Mouse (Mus musculus): Measurements from ENCODE around the gene Cd300c2.

GRCm38 (mm10) chr11:114989793-114990192, 11.9 kb downstream of the Cd300c2 start, which contains the start of gene Cd300ld:
- TF ChIP-seq CTCF (conservative IDR thresholded peaks at IDR 0.05 in 1 of 2, IDR thresholded peaks at IDR 0.05 in 1 of 2; ENCODE audit: low read depth in 2 of 2, low read length in 2 of 2): no peak
- TF ChIP-seq NRF1 (IDR thresholded peaks at IDR 0.05; ENCODE audit: low read depth, low read length): no peak
- no peak for TF ChIP-seq NELFE (IDR thresholded peaks at IDR 0.05; ENCODE audit: low read depth, low read length)
- no peak for TF ChIP-seq RAD21 (IDR thresholded peaks at IDR 0.05; ENCODE audit: low read depth, low read length)
- TF ChIP-seq CHD2 (IDR thresholded peaks at IDR 0.05; ENCODE audit: low read length): no peak
- no peak for TF ChIP-seq HCFC1 (IDR thresholded peaks at IDR 0.05; ENCODE audit: low read depth, low read length)
- TF ChIP-seq POLR2A (IDR thresholded peaks at IDR 0.05; ENCODE audit: low read depth, low read length): no peak
- no peak for TF ChIP-seq EP300 (IDR thresholded peaks at IDR 0.05; ENCODE audit: low read length)

Measured in CH12.LX (cell line).